In the genomic region with DNA sequence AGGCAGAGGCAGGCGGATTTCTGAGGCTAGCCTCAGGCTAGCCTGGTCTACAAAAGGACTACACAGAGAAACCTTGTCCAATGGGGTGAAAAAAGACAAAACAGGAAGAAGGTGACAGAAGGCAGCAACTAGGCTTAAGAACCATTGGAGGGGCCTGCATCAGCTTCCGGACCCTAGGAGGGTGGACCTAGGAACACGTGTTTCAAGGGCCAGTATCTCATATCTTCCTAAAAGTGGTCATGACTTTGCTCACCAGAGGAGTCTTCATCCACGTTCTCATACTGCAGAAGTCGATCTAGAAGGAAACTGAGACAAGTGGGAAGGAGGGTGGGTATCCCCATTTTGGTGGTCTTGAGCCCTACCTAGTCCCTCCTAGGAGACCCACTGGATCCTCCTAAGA, we compare ENCODE assay signal across 8 mouse cellular contexts. TPM values are rescaled to one million over a fixed set of nuclear protein-coding genes. Genes with fewer than 3 reads are reported as not detected.
DNase-seq lines count a peak whose midpoint lies in the region; ATAC-seq and TF ChIP-seq lines count a peak whose summit lies in the region.

No protein-coding gene starts in this region.

- H3K9ac ChIP-seq in hindbrain, postnatal 0 days (replicated peaks; ENCODE audit: low read length) = peak overlapping the region; percentile 59
- peak overlapping the region; percentile 65 for H3K9ac ChIP-seq in midbrain, postnatal 0 days (replicated peaks; ENCODE audit: low read length, poor library complexity, severe bottlenecking)

- H3K9me3 ChIP-seq in hindbrain, postnatal 0 days (ENCODE audit: low read length) = no peaks in the 10 kb centered on the region
- no peaks in the 10 kb centered on the region for H3K9me3 ChIP-seq in midbrain, postnatal 0 days (ENCODE audit: low read length)

- peaks cover 17% of the 10 kb centered on the region; the same call in 1 of the 2 replicates for H3K36me3 ChIP-seq in hindbrain, postnatal 0 days (ENCODE audit: insufficient read depth, low read length)
- H3K36me3 ChIP-seq in midbrain, postnatal 0 days (ENCODE audit: insufficient read depth, low read length) = peaks cover 37% of the 10 kb centered on the region

- H3K4me3 ChIP-seq in layer of hippocampus, adult 2 months = peak overlapping the region; percentile 98
- peak overlapping the region; percentile 41 for H3K4me3 ChIP-seq in cortical plate, adult 2 months (ENCODE audit: insufficient read depth, low read length)
- peak overlapping the region; percentile 56 for H3K4me3 ChIP-seq in hindbrain, postnatal 0 days (ENCODE audit: low read length)
- H3K4me3 ChIP-seq in midbrain, postnatal 0 days (ENCODE audit: low read depth, low read length) = peak overlapping the region; percentile 52

- no peak for ATAC-seq in hindbrain, postnatal 0 days
- no peak for ATAC-seq in midbrain, postnatal 0 days (ENCODE audit: low FRiP score)
- no peak for ATAC-seq in inflammation-experienced regulatory T-cells, adult 6 months

- peak overlapping the region; percentile 75 for H3K4me2 ChIP-seq in hindbrain, postnatal 0 days (ENCODE audit: low read depth, low read length)
- peak overlapping the region; percentile 75 for H3K4me2 ChIP-seq in midbrain, postnatal 0 days (ENCODE audit: low read depth, low read length, poor library complexity, severe bottlenecking)

- peak overlapping the region; percentile 93 for H3K27ac ChIP-seq in layer of hippocampus, adult 2 months
- H3K27ac ChIP-seq in cortical plate, adult 2 months (ENCODE audit: insufficient read depth, low read length) = no peak overlapping the region
- no peak overlapping the region for H3K27ac ChIP-seq in hindbrain, postnatal 0 days
- H3K27ac ChIP-seq in midbrain, postnatal 0 days (ENCODE audit: low read depth, low read length) = no peak overlapping the region

- no peak for TF ChIP-seq CTCF in layer of hippocampus, adult 2 months (conservative IDR thresholded peaks at IDR 0.05)
- TF ChIP-seq CTCF in cortical plate, adult 2 months (IDR thresholded peaks at IDR 0.05; ENCODE audit: extremely low read depth, insufficient read depth, low read length) = no peak
- TF ChIP-seq CTCF in hindbrain, postnatal 0 days (IDR thresholded peaks at IDR 0.05; ENCODE audit: low read depth) = no peak
- no peak for TF ChIP-seq CTCF in midbrain, postnatal 0 days (IDR thresholded peaks at IDR 0.05)

- no peak for DNase-seq in layer of hippocampus, adult 2 months (ENCODE audit: low spot score in 2 of 2)
- no peak for DNase-seq in layer of hippocampus, adult 11-12 months (ENCODE audit: low spot score)
- DNase-seq in hindbrain, postnatal 0 days (ENCODE audit: low spot score) = no peak
- no peak for DNase-seq in midbrain, postnatal 0 days (ENCODE audit: low spot score)
- no peak for DNase-seq in urinary bladder, postnatal 4 days (ENCODE audit: low spot score in 2 of 2)
- no peak for DNase-seq in spleen, adult 18-20 months

- peaks cover 4% of the 10 kb centered on the region for H3K4me1 ChIP-seq in cortical plate, adult 2 months (ENCODE audit: control insufficient read depth, insufficient read depth, low read length)
- peaks cover 12% of the 10 kb centered on the region for H3K4me1 ChIP-seq in hindbrain, postnatal 0 days (ENCODE audit: insufficient read depth, low read length)
- peaks cover 10% of the 10 kb centered on the region; the same call in 1 of the 2 replicates for H3K4me1 ChIP-seq in midbrain, postnatal 0 days (ENCODE audit: insufficient read depth, low read length)

- no peaks in the 10 kb centered on the region for H3K27me3 ChIP-seq in hindbrain, postnatal 0 days (ENCODE audit: insufficient read depth, low read length)
- H3K27me3 ChIP-seq in midbrain, postnatal 0 days (ENCODE audit: insufficient read depth, low read length) = no peaks in the 10 kb centered on the region

- 75% methylated on average over 5 of the region's 5 CpGs for WGBS in hindbrain, postnatal 0 days
- WGBS in midbrain, postnatal 0 days = 71% methylated on average over 5 of the region's 5 CpGs

- no peak for TF ChIP-seq POLR2A in cortical plate, adult 2 months (IDR thresholded peaks at IDR 0.05; ENCODE audit: extremely low read depth, insufficient read depth, low read length)

RNA-seq across cellular contexts. Expression of gene Hirip3, which starts 0.8 kb away (rescaled TPM):
- 10 to 100 TPM; 32.2 to 38.5 TPM for total RNA-seq in layer of hippocampus, adult 2 months (2021)
- polyA plus RNA-seq in cortical plate, adult 2 months (2012; rRNA removed) = 58.5 and 69.2 TPM in 2 replicates
- total RNA-seq in hindbrain, postnatal 0 days (2014; rRNA removed) = 4.3 and 9.4 TPM in 2 replicates
- 20.6 and 21.1 TPM in 2 replicates for polyA plus RNA-seq in hindbrain, postnatal 0 days (2015; fragmentation: Nextera tagmentation; extraction: Ambion mirVana)
- 6.6 and 10.0 TPM in 2 replicates for total RNA-seq in midbrain, postnatal 0 days (2014; rRNA removed)
- polyA plus RNA-seq in midbrain, postnatal 0 days (2015; fragmentation: Nextera tagmentation; extraction: Ambion mirVana) = 12.2 and 16.3 TPM in 2 replicates
- 10 to 100 TPM; 11.2 to 19.3 (median 18.2) TPM for polyA plus RNA-seq in inflammation-experienced regulatory T-cells, adult 6 months (2017; shearing (Covaris generic))

RNA-seq across cellular contexts. Expression of gene Ino80e, which starts 1.2 kb away (rescaled TPM):
- total RNA-seq in layer of hippocampus, adult 2 months (2021) = 10 to 100 TPM; 49.2 to 49.4 TPM
- 55.6 and 59.3 TPM in 2 replicates for polyA plus RNA-seq in cortical plate, adult 2 months (2012; rRNA removed)
- 61.0 and 66.9 TPM in 2 replicates for total RNA-seq in hindbrain, postnatal 0 days (2014; rRNA removed)
- 85.2 and 85.5 TPM in 2 replicates for polyA plus RNA-seq in hindbrain, postnatal 0 days (2015; fragmentation: Nextera tagmentation; extraction: Ambion mirVana)
- 55.0 and 60.3 TPM in 2 replicates for total RNA-seq in midbrain, postnatal 0 days (2014; rRNA removed)
- polyA plus RNA-seq in midbrain, postnatal 0 days (2015; fragmentation: Nextera tagmentation; extraction: Ambion mirVana) = 87.8 and 93.5 TPM in 2 replicates
- polyA plus RNA-seq in inflammation-experienced regulatory T-cells, adult 6 months (2017; shearing (Covaris generic)) = 10 to 100 TPM; 63.0 to 88.4 (median 68.7) TPM

RNA-seq across cellular contexts. Expression of gene Doc2a, which starts 13.8 kb away (rescaled TPM):
- 10 to 100 TPM; 19.2 to 20.5 TPM for total RNA-seq in layer of hippocampus, adult 2 months (2021)
- 45.9 and 52.6 TPM in 2 replicates for polyA plus RNA-seq in cortical plate, adult 2 months (2012; rRNA removed)
- total RNA-seq in hindbrain, postnatal 0 days (2014; rRNA removed) = 40.5 and 57.3 TPM in 2 replicates
- 31.3 and 37.6 TPM in 2 replicates for polyA plus RNA-seq in hindbrain, postnatal 0 days (2015; fragmentation: Nextera tagmentation; extraction: Ambion mirVana)
- total RNA-seq in midbrain, postnatal 0 days (2014; rRNA removed) = 53.8 and 64.1 TPM in 2 replicates
- polyA plus RNA-seq in midbrain, postnatal 0 days (2015; fragmentation: Nextera tagmentation; extraction: Ambion mirVana) = 36.3 and 41.2 TPM in 2 replicates
- not detected for polyA plus RNA-seq in inflammation-experienced regulatory T-cells, adult 6 months (2017; shearing (Covaris generic))

RNA-seq across cellular contexts. Expression of gene Taok2, which starts 23.5 kb away (rescaled TPM):
- 100 to 1,000 TPM; 154 to 163 TPM for total RNA-seq in layer of hippocampus, adult 2 months (2021)
- polyA plus RNA-seq in cortical plate, adult 2 months (2012; rRNA removed) = 103 and 104 TPM in 2 replicates
- total RNA-seq in hindbrain, postnatal 0 days (2014; rRNA removed) = 140 and 143 TPM in 2 replicates
- polyA plus RNA-seq in hindbrain, postnatal 0 days (2015; fragmentation: Nextera tagmentation; extraction: Ambion mirVana) = 41.0 and 43.7 TPM in 2 replicates
- 143 and 160 TPM in 2 replicates for total RNA-seq in midbrain, postnatal 0 days (2014; rRNA removed)
- polyA plus RNA-seq in midbrain, postnatal 0 days (2015; fragmentation: Nextera tagmentation; extraction: Ambion mirVana) = 45.3 and 47.3 TPM in 2 replicates
- polyA plus RNA-seq in inflammation-experienced regulatory T-cells, adult 6 months (2017; shearing (Covaris generic)) = 10 to 100 TPM; 16.8 to 20.3 (median 19.6) TPM

RNA-seq across cellular contexts. Expression of gene 4930451I11Rik, which starts 29.5 kb away (rescaled TPM):
- total RNA-seq in layer of hippocampus, adult 2 months (2021) = not detected
- 0.67 TPM in 1 of 2 replicates, not detected in the other for polyA plus RNA-seq in cortical plate, adult 2 months (2012; rRNA removed)
- not detected in 2 replicates for total RNA-seq in hindbrain, postnatal 0 days (2014; rRNA removed)
- 0.54 TPM in 1 of 2 replicates, not detected in the other for polyA plus RNA-seq in hindbrain, postnatal 0 days (2015; fragmentation: Nextera tagmentation; extraction: Ambion mirVana)
- not detected in 2 replicates for total RNA-seq in midbrain, postnatal 0 days (2014; rRNA removed)
- 1.1 TPM in 1 of 2 replicates, not detected in the other for polyA plus RNA-seq in midbrain, postnatal 0 days (2015; fragmentation: Nextera tagmentation; extraction: Ambion mirVana)
- polyA plus RNA-seq in inflammation-experienced regulatory T-cells, adult 6 months (2017; shearing (Covaris generic)) = not detected

Comparison
In these comparisons a context has a peak if more than half of its experiments do, and no peak if none do; other contexts are left out.
1. H3K4me3 ChIP-seq: peak in every context shown above with its lines; median percentile 98 in layer of hippocampus, adult 2 months; 56 in hindbrain, postnatal 0 days; 52 in midbrain, postnatal 0 days; 41 in cortical plate, adult 2 months.
2. RNA of gene Doc2a, which starts 13.8 kb away (polyA plus RNA-seq): 45.9 to 52.6 TPM in cortical plate, adult 2 months, 31.3 to 37.6 TPM in hindbrain, postnatal 0 days and 36.3 to 41.2 TPM in midbrain, postnatal 0 days; not detected in inflammation-experienced regulatory T-cells, adult 6 months; every median in the first group is over 10 times any median in the second.